ENCODE assay signal across 9 mouse cellular contexts in the genomic region with DNA sequence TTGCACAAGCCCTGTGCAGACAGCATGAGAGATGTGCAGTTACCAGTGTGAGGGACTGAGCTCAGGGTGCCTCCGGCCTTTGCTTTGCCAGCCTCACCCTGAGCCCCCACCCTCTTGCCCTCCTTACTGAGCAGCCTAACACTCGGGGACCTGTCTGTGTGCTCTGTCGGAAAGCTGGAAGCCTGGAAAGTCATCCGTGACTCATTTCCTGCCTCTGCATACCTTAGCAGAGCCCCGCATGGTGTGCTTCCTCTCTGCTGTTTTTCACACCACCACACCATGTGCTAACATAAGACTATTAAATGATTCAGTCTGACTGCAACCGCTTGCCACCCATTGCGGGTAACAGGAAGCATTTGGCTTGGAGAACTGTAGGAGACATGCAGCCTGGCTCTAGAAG.
A peak's percentile ranks its signal among the peaks of the same experiment; 100 is the strongest.
DNase-seq lines count a peak whose midpoint lies in the region; ATAC-seq and TF ChIP-seq lines count a peak whose summit lies in the region.
"Had no signal": no experiment of that assay in that cellular context is flagged by ENCODE, and none has a peak within 500 bp of the region (broad histone marks: within the 10 kb centered on the region; RNA-seq: fewer than 3 reads in every experiment).

No protein-coding gene starts in this region.

- no peak overlapping the region for H3K27ac ChIP-seq in kidney, embryonic 14.5 days (ENCODE audit: low read depth, low read length)
- no peak overlapping the region for H3K27ac ChIP-seq in left cerebral cortex, adult 2 months

- no peak for DNase-seq in kidney, adult 8-10 months
- DNase-seq in 416B (ENCODE audit: low read depth): peak; percentile 81
- DNase-seq in left cerebral cortex, adult 2 months (ENCODE audit: extremely low spot score in 1 of 2, low spot score in 2 of 2): peak; percentile 37 to 39
- DNase-seq in cerebellum, adult 9-11 months: no peak
- DNase-seq in spleen, postnatal 4 days (ENCODE audit: low spot score in 2 of 2): no peak
- DNase-seq: gastrocnemius, postnatal 36 days had no signal

- intact Hi-C loops in left cerebral cortex, adult 2 months (cut with DNase I): no loop called here

- 31% methylated on average over 7 of the region's 7 CpGs for whole genome bisulfite sequencing in kidney, embryonic 14.5 days

- H3K36me3 ChIP-seq in kidney, embryonic 14.5 days (ENCODE audit: control insufficient read depth, insufficient read depth, low read length): no peaks in the 10 kb centered on the region

- no peaks in the 10 kb centered on the region for H3K9me3 ChIP-seq in kidney, embryonic 14.5 days (ENCODE audit: control insufficient read depth, low read length)

- no peak overlapping the region for H3K9ac ChIP-seq in kidney, embryonic 14.5 days (ENCODE audit: low read depth, low read length)

- no peak overlapping the region for H3K4me2 ChIP-seq in kidney, embryonic 14.5 days (replicated peaks; ENCODE audit: low read depth, low read length)

- no peaks in the 10 kb centered on the region for H3K27me3 ChIP-seq in kidney, embryonic 14.5 days (ENCODE audit: control insufficient read depth, insufficient read depth, low read length)

- no peak overlapping the region for H3K4me3 ChIP-seq in kidney, embryonic 14.5 days (ENCODE audit: low read length)
- H3K4me3 ChIP-seq in left cerebral cortex, adult 2 months: no peak overlapping the region

- TF ChIP-seq CTCF in left cerebral cortex, adult 2 months (IDR thresholded peaks at IDR 0.05): no peak

- ATAC-seq in kidney, embryonic 14.5 days (ENCODE audit: low FRiP score, low TSS enrichment): peak; percentile 83
- ATAC-seq in activated CD4-positive, CD25-positive, alpha-beta regulatory T cell, adult 4 months: peak; percentile 69
- no peak for ATAC-seq in megakaryocyte-erythroid progenitor cell, adult 5-6 weeks (replicated peaks; ENCODE audit: low FRiP score, low TSS enrichment, poor library complexity, severe bottlenecking)

- H3K4me1 ChIP-seq in kidney, embryonic 14.5 days (ENCODE audit: control insufficient read depth, insufficient read depth, low read length): peaks cover 9% of the 10 kb centered on the region; the same call in 1 of the 2 replicates

Comparison
In these comparisons a context has a peak if more than half of its experiments do, and no peak if none do; other contexts are left out.
1. DNase-seq: peak in 416B (single experiment) and left cerebral cortex, adult 2 months (2 of 2); none in kidney, adult 8-10 months (0 of 2), cerebellum, adult 9-11 months (single experiment) and spleen, postnatal 4 days (0 of 2).